Mouse (Mus musculus) heart, postnatal 10 days (tissue): ENCODE measurements around the gene Trpt1. TPM values are rescaled to one million over a fixed set of nuclear protein-coding genes. Genes with fewer than 3 reads are reported as not detected.

ENCODE experiments used
- DNase-seq, 2 experiments: peaks; one replicate each; pipeline ENCODE4 v3.0.0; 2021
- intact Hi-C: fragments of 180-260 bp; cut with DNase I; formaldehyde crosslinking; loops from one replicate; pipeline ENCODE4 v1.15.1; 2025
- total RNA-seq, 2 experiments: library from RNA; stranded (reverse); gene quantifications; 2 replicates each; pipeline ENCODE4 v1.2.3; 2021

The Trpt1 gene
- total RNA-seq, 2 experiments from 2014 or later, result 21.2 to 21.9 TPM

GRCm38 (mm10) chr19:7029531-7029930, 33.6 kb downstream of the Trpt1 start:
- no peak for DNase-seq
- intact Hi-C loops, result loop anchor here (10.0 kb wide), 1 partner anchor 545 kb away; no protein-coding TSS in a partner anchor

- intact Hi-C loops, result no loop called here
- no peak for DNase-seq
Observed at GRCm38 (mm10) chr19:7034006-7034405, 38.1 kb downstream of the Trpt1 start.

GRCm38 (mm10) chr19:7039088-7039720, 43.3 kb downstream of the Trpt1 start:
- intact Hi-C loops, result loop anchor here (5.0 kb wide), 1 partner anchor 42 kb away; the partner anchor contains the start of genes Nudt22 and Trpt1

GRCm38 (mm10) chr19:7039841-7040636, 44.1 kb downstream of the Trpt1 start, which contains the start of gene Stip1:
Stip1 (minus strand) TSS chr19:7039967.
- intact Hi-C loops, result loop anchor here (5.0 kb wide), 1 partner anchor 43 kb away; the partner anchor contains the start of genes Nudt22 and Trpt1

More at GRCm38 (mm10) chr19:7039088-7039720, 43.3 kb downstream of the Trpt1 start:
- peak; percentile 57 to 68 for DNase-seq

GRCm38 (mm10) chr19:7040637-7041130, 44.8 kb downstream of the Trpt1 start:
- DNase-seq, result no peak
- intact Hi-C loops, result no loop called here

More at GRCm38 (mm10) chr19:7039841-7040636, 44.1 kb downstream of the Trpt1 start, which contains the start of gene Stip1:
- DNase-seq, result peak; percentile 100

- intact Hi-C loops, result no loop called here
- DNase-seq, result no peak
Observed at GRCm38 (mm10) chr19:7041171-7041570, 45.2 kb downstream of the Trpt1 start.

GRCm38 (mm10) chr19:7044279-7044678, 48.3 kb downstream of the Trpt1 start:
- intact Hi-C loops, result no loop called here
- peak in 1 of 2 experiments; percentile 13 for DNase-seq

GRCm38 (mm10) chr19:7044706-7045105, 48.8 kb downstream of the Trpt1 start:
- peak; percentile 51 to 57 for DNase-seq
- intact Hi-C loops, result no loop called here

Other genes with a start within 250 kb of the Trpt1 start
- gene Rps6ka4, start 155.5 kb upstream of the Trpt1 start, total RNA-seq, result 10 to 100 TPM; 22.7 to 25.9 TPM
- 1 to 10 TPM in 1 of 2 experiments, under 1 TPM in 1; 0.69 to 1.2 TPM for gene Ccdc88b, start 137.9 kb upstream of the Trpt1 start, total RNA-seq
- gene Trmt112, start 86.4 kb upstream of the Trpt1 start, total RNA-seq, result 10 to 100 TPM; 26.2 to 34.2 TPM
- 100 to 1,000 TPM; 455 to 461 TPM for gene Prdx5, start 86.0 kb upstream of the Trpt1 start, total RNA-seq
- gene Esrra, start 74.3 kb upstream of the Trpt1 start, total RNA-seq, result 100 to 1,000 TPM; 122 to 125 TPM
- gene Catsperz, start 70.8 kb upstream of the Trpt1 start, total RNA-seq, result not detected
- under 1 TPM in 1 of 2 experiments, not detected in 1; 0.27 TPM for gene Kcnk4, start 61.6 kb upstream of the Trpt1 start, total RNA-seq
- 10 to 100 TPM; 30.8 to 34.1 TPM for gene Bad, start 54.3 kb upstream of the Trpt1 start, total RNA-seq
- gene Gpr137, start 53.7 kb upstream of the Trpt1 start, total RNA-seq, result 10 to 100 TPM; 28.8 to 32.4 TPM
- gene Ppp1r14b, start 21.2 kb upstream of the Trpt1 start, total RNA-seq, result 100 to 1,000 TPM; 168 to 180 TPM
- 10 to 100 TPM; 18.1 to 19.3 TPM for gene Plcb3, start 19.7 kb upstream of the Trpt1 start, total RNA-seq
- gene Fkbp2, start 15.6 kb upstream of the Trpt1 start, total RNA-seq, result 10 to 100 TPM; 14.7 to 19.0 TPM
- gene Vegfb, start 8.5 kb upstream of the Trpt1 start, total RNA-seq, result 100 to 1,000 TPM; 284 to 285 TPM
- 10 to 100 TPM; 59.4 to 62.4 TPM for gene Dnajc4, start 3.6 kb upstream of the Trpt1 start, total RNA-seq
- 10 to 100 TPM; 27.3 to 29.7 TPM for gene Nudt22, start within 50 bp of the Trpt1 start, total RNA-seq
- gene Fermt3, start 23.3 kb downstream of the Trpt1 start, total RNA-seq, result 1 to 10 TPM; 5.2 to 6.6 TPM
- 100 to 1,000 TPM; 104 to 117 TPM for gene Stip1, start 43.8 kb downstream of the Trpt1 start, total RNA-seq
- 100 to 1,000 TPM; 168 to 172 TPM for gene Macrod1, start 60.7 kb downstream of the Trpt1 start, total RNA-seq
- 1 to 10 TPM; 1.2 to 1.3 TPM for gene Flrt1, start 109.6 kb downstream of the Trpt1 start, total RNA-seq
- 100 to 1,000 TPM; 102 to 104 TPM for gene Otub1, start 210.2 kb downstream of the Trpt1 start, total RNA-seq
- 100 to 1,000 TPM; 661 to 717 TPM for gene Cox8a, start 221.5 kb downstream of the Trpt1 start, total RNA-seq
- 10 to 100 TPM; 25.5 to 28.7 TPM for gene Naa40, start 245.1 kb downstream of the Trpt1 start, total RNA-seq